Mouse (Mus musculus) heart, embryonic 15.5 days (tissue): ENCODE results near the gene Lrmda. TPM values are rescaled to one million over a fixed set of nuclear protein-coding genes. Genes with fewer than 3 reads are reported as not detected.

ENCODE experiments used
- ATAC-seq: fragments of 200-750 bp; cut with Nextera tagmentation; replicated peaks from 2 replicates; pipeline ENCODE4 v1.8.0; 2017; ENCODE audit warnings: low read depth, moderate TSS enrichment; ENCODE audit not compliant: insufficient number of reproducible peaks, insufficient read depth, low FRiP score
- H3K27ac ChIP-seq: fragments of 300-500 bp; sonication (generic); 2 replicates; pipeline ENCODE4 v1.5.1; 2015; ENCODE audit warnings: mild to moderate bottlenecking, inconsistent platforms
- H3K27me3 ChIP-seq: fragments of 300-500 bp; sonication (generic); 2 replicates; pipeline ENCODE4 v1.6.1; 2015; ENCODE audit warnings: inconsistent platforms
- H3K36me3 ChIP-seq: fragments of 300-500 bp; sonication (generic); 2 replicates; pipeline ENCODE4 v1.6.1; 2015; ENCODE audit warnings: mild to moderate bottlenecking, inconsistent platforms
- H3K4me1 ChIP-seq: fragments of 300-500 bp; sonication (generic); replicated peaks from 2 replicates; pipeline ENCODE4 v1.6.1; 2015; ENCODE audit warnings: inconsistent platforms
- H3K4me2 ChIP-seq: fragments of 300-500 bp; sonication (generic); 2 replicates; pipeline ENCODE4 v1.6.1; 2015; ENCODE audit warnings: inconsistent platforms, mild to moderate bottlenecking, moderate library complexity
- H3K4me3 ChIP-seq: fragments of 300-500 bp; sonication (generic); 2 replicates; pipeline ENCODE4 v1.5.1; 2015; ENCODE audit warnings: mild to moderate bottlenecking, inconsistent platforms
- H3K9ac ChIP-seq: fragments of 300-500 bp; sonication (generic); 2 replicates; pipeline ENCODE4 v1.6.1; 2015; ENCODE audit warnings: mild to moderate bottlenecking, inconsistent platforms
- H3K9me3 ChIP-seq: fragments of 300-500 bp; sonication (generic); replicated peaks from 2 replicates; pipeline ENCODE4 v1.6.1; 2016; ENCODE audit warnings: inconsistent platforms
- WGBS: fragments of 180-500 bp; shearing (Covaris S2); methylation state at CpG from one replicate; pipeline ENCODE4 v1.1.7; 2015; ENCODE audit warnings: mixed read lengths; 5-methylcytosine and 5-hydroxymethylcytosine counted together
- polyA plus RNA-seq: library from polyadenylated mRNA; unstranded; fragments of >200 nt; fragmentation: Nextera tagmentation; extraction: Ambion mirVana; gene quantifications from 2 replicates; pipeline ENCODE4 v1.2.1, GENCODE M21; 2015

Lrmda gene
- polyA plus RNA-seq, 1 experiment from 2014 or later = 0.83 TPM

DNA sequence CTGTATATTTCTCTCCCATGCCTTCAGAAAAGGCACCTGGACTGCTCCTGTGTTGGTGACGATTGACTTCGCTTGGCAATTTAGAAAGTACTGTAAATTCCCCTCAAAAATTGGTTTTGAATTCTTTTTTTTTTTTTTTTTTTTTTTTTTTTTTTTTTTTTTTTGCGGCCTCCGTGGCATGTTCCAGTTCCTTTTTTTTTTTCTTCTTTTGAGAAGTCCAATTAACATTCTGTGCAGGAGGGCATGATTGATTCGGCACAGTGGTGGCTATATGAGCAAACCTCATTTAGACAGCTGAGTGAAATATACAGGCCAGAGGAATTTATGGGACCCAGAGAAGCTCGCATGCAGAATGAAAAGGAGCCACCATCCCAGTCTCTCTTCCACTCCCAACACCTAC, 288.5 kb downstream of the Lrmda start:
- no peaks in the 10 kb centered on the region for H3K4me1 ChIP-seq
- no peak overlapping the region for H3K27ac ChIP-seq
- no peaks in the 10 kb centered on the region for H3K27me3 ChIP-seq
- H3K36me3 ChIP-seq = no peaks in the 10 kb centered on the region
- no peak overlapping the region for H3K4me2 ChIP-seq
- no peak for ATAC-seq
- H3K9me3 ChIP-seq = no peaks in the 10 kb centered on the region
- 65% methylated on average over 6 of the region's 6 CpGs for WGBS
- no peak overlapping the region for H3K9ac ChIP-seq
- no peak overlapping the region for H3K4me3 ChIP-seq

DNA sequence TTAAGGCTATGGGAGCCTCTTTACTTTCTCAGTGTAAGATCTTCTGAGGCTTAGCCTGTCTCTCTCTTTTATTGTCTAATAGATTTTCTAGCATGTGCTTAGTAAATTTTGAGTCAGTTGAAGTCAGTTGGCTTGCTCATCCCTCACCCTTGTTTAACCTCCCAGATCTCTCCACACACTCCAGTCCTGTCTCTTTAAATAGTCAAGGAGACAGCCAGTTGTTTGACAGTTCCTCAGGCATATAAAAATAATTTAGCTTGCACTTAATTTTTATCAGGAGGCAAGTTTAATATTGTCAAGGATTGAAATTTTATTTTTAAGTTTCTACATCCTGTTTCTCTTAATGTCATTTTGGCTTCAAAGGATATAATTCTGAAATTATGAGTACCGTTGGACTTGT, 303.5 kb downstream of the Lrmda start:
- no peak for ATAC-seq
- no peaks in the 10 kb centered on the region for H3K9me3 ChIP-seq
- WGBS = 67% methylated on average over 1 of the region's 1 CpGs

DNA sequence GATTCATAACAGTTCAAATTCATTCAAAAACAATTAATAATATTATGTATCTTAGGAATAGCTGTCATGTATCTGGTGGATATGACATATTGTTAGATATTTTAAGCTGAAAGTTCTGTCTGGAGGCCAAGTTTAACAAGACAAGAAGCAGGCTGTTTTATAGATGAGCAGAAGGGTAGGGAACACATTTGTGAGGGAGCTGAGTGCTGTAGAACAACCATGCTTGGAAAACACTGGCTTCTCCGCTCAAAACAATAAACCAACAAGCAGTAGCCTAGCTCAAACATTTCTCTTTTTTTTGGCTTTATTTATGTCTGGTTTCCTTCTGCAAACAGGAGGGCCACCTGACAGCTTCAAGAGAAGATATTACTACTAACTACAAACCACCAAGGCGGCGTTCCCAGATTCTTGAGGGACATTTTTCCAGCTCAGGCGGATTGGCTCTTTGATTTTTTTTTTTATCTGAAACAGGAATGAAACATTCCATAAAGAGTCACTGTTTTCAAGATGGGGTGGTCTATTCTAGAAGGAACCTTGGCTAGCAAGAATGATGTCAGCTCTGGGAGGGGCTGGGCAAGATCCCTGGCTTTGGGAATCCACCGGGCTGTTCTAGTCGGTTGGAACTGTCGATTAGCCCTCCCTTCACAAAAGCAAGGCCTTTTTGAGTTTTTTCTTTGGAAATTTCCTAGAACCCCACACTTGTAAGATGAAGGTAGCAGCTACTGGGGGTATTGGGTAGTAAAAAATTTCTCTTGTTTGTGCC, 304.2 kb downstream of the Lrmda start:
- no peak overlapping the region for H3K9ac ChIP-seq

More for the DNA sequence above, 303.5 kb downstream of the Lrmda start:
- no peak overlapping the region for H3K27ac ChIP-seq
- no peak overlapping the region for H3K4me2 ChIP-seq
- H3K9ac ChIP-seq = no peak overlapping the region
- H3K4me1 ChIP-seq = peaks cover 10% of the 10 kb centered on the region
- H3K4me3 ChIP-seq = no peak overlapping the region
- H3K27me3 ChIP-seq = peaks cover 3% of the 10 kb centered on the region; the same call in 1 of the 2 replicates
- H3K36me3 ChIP-seq = no peaks in the 10 kb centered on the region

DNA sequence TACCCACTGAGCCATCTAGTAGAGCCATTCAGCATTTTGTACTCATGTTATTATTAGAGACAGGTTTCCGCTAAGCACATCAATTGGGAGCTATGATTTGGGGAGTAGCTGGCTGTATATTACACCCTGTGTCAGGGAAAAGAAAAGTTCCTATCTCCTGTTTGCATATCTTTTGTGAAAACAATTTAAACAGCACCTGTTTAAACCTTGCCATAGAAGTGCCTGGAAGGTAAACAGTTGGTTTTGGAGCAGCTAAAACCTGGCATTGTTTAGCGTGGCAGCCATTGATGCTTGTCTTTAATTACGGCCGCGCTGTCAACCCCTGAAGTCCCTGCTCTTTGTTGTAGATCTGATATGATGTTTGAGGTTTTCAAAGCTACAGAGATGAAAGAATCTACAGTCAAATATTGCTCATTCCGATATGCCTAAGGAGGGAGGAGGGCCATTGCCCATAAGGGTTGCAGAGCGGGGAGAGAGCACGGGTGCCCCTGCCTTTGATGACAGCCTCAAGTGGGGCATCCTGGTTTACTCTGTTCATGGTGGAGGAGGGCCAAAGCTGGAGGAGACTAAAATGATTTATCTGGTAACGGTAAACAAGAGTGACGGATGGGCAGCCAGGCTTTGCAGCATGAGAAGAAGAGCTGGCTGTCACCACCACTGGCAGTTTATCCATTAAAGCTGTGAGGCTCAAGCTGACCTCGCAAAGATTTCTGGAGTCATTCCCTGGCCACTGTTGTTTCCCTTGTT, 306.9 kb downstream of the Lrmda start:
- Histone ChIP-seq H3K27ac (no peak overlapping the region), H3K27me3 (peaks cover 3% of the 10 kb centered on the region; the same call in 1 of the 2 replicates), H3K4me3 (no peak overlapping the region), H3K4me2 (peak overlapping the region; percentile 24), H3K9me3 (no peaks in the 10 kb centered on the region), H3K4me1 (peaks cover 10% of the 10 kb centered on the region), H3K9ac (no peak overlapping the region), H3K36me3 (no peaks in the 10 kb centered on the region)
- 0 out of 2 replicates have a peak, but pooled peaks have one; percentile 35 for ATAC-seq
- 42% methylated on average over 11 of the region's 11 CpGs for WGBS

More for the DNA sequence above, 304.2 kb downstream of the Lrmda start:
- no peak for ATAC-seq
- Histone ChIP-seq H3K27me3 (peaks cover 3% of the 10 kb centered on the region; the same call in 1 of the 2 replicates), H3K4me3 (no peak overlapping the region), H3K27ac (no peak overlapping the region), H3K4me1 (peaks cover 10% of the 10 kb centered on the region), H3K4me2 (no peak overlapping the region), H3K36me3 (no peaks in the 10 kb centered on the region), H3K9me3 (no peaks in the 10 kb centered on the region)
- WGBS = 49% methylated on average over 7 of the region's 7 CpGs

DNA sequence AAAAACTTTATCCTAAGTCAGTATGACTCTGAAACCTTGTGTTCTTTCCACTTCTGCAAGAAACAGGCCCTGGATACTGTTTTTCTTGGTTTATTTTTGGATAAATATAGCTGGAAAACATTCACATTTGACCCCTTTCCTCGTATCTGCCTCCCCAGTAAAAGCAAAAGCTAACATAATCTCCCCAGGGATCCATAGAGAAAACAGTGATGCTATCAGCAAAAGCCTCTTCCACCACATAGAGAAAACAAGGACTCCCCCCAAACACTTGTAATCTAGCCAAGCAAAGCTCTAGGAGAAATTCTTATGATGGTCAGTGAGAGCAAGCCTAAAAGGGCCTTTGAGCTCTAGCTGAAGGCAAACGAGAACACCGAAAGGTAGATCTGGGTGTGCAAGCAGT, 309.7 kb downstream of the Lrmda start:
- Histone ChIP-seq H3K9ac (no peak overlapping the region), H3K36me3 (no peaks in the 10 kb centered on the region), H3K9me3 (no peaks in the 10 kb centered on the region), H3K4me3 (no peak overlapping the region), H3K4me1 (peaks cover 10% of the 10 kb centered on the region), H3K27me3 (peaks cover 3% of the 10 kb centered on the region; the same call in 1 of the 2 replicates), H3K27ac (no peak overlapping the region), H3K4me2 (no peak overlapping the region)
- no peak for ATAC-seq
- WGBS = 72% methylated on average over 3 of the region's 3 CpGs

DNA sequence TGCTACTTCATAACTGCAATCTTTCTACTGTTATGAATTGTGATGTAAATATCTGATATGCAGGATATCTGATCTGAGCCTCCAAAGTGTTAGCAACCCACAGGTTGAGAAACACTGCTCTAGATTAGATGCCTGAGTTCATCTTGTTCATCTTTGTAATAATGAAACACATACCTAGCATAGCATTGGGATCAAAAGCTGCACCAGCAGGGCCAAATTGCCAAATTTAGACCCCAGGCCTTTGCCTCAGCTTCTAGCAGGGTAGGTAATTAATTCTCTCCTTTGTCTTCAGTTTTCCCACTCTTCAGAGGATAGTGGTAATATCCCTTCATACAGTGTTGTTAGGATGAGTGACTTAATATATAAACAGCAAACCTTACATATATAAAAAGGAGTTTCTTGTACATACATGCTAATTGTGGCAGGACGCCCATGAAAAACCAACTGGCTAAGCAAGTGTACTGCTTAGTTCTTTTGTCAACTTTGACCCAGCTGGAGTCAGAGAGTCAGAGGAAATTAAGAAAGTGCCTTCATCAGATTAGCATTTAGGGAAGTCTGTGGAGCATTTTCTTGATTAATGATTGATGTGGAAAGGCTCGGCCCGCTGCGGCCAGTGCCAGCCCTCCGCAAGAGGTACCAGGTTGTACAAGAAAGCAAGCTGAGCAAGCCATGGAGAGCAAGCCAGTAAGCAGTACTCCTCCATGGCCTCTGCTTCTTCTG, 315.7 kb downstream of the Lrmda start:
- Histone ChIP-seq H3K9ac (no peak overlapping the region), H3K27ac (no peak overlapping the region), H3K4me1 (no peaks in the 10 kb centered on the region), H3K4me3 (no peak overlapping the region), H3K36me3 (no peaks in the 10 kb centered on the region), H3K27me3 (no peaks in the 10 kb centered on the region), H3K4me2 (no peak overlapping the region), H3K9me3 (no peaks in the 10 kb centered on the region)
- 95% methylated on average over 5 of the region's 5 CpGs for WGBS
- no peak for ATAC-seq

DNA sequence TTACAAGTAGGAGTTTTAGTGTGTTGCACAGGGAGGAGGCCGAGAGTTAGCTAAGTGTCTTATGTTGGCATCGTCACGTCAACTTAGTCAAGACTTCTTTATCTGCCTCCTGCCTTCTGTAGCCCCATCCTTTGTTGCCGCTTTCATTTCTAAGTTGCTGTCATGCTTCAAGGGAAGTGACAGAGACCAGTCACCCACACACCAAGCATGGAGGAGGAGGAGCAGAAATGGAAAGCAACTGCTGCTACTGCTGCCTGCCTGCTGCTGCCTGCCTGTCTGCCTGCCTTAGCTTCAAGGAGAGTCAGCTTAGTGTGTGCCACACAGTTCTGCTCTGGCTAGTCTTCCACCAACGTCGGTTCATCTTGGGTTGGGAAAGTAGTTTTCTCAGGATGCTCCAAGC, 319.7 kb downstream of the Lrmda start:
- Histone ChIP-seq H3K4me3 (no peak overlapping the region), H3K4me2 (no peak overlapping the region), H3K36me3 (no peaks in the 10 kb centered on the region), H3K9ac (no peak overlapping the region), H3K27ac (no peak overlapping the region), H3K27me3 (no peaks in the 10 kb centered on the region), H3K9me3 (no peaks in the 10 kb centered on the region), H3K4me1 (no peaks in the 10 kb centered on the region)
- no peak for ATAC-seq
- 65% methylated on average over 6 of the region's 6 CpGs for WGBS

DNA sequence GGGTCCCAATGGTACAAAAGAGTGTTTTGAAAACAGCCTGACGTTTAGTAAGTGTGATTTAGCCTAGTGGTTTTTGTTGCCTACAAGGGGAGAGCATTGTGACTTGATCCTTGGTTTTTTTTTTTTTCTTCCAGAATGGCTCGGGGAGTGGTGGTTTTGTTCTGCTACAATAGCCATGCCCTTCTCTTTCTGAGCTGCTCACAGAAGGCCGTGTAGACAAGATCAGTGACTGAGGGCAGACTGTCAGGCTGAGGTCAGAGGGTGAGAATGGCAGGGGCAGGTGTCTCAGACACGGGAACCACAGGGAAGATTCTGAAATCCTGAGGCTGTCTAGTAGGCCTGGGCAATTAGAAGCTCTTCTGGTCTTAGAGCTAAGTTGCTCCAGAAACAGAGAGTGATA, 323.8 kb downstream of the Lrmda start:
- Histone ChIP-seq H3K4me1 (no peaks in the 10 kb centered on the region), H3K27ac (no peak overlapping the region), H3K4me3 (no peak overlapping the region), H3K9ac (no peak overlapping the region), H3K9me3 (no peaks in the 10 kb centered on the region), H3K4me2 (no peak overlapping the region), H3K36me3 (no peaks in the 10 kb centered on the region), H3K27me3 (no peaks in the 10 kb centered on the region)
- ATAC-seq = no peak
- WGBS = 65% methylated on average over 4 of the region's 4 CpGs

DNA sequence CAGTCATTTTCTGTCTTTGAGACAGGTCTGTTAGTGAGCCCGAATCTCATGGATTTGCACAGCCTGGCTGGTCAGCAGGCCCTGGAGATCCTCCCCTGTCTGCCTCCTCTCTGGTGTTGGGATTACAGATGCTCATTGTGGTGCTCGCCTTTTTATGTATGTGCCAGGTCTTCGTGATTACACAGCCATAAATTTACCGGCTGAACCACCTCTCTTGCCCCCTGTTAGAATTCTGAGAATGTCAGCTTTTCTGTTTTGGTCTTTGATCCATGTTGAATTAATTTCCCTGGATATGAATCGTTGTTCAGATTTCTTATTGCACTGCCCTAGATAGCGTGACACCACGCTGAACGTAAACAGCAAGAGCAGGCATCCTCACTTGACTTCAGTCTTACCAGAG, 325.7 kb downstream of the Lrmda start:
- H3K4me3 ChIP-seq = no peak overlapping the region
- H3K4me1 ChIP-seq = no peaks in the 10 kb centered on the region
- no peak overlapping the region for H3K9ac ChIP-seq
- 76% methylated on average over 8 of the region's 8 CpGs for whole genome bisulfite sequencing
- no peaks in the 10 kb centered on the region for H3K9me3 ChIP-seq
- no peak for ATAC-seq
- H3K4me2 ChIP-seq = no peak overlapping the region
- no peaks in the 10 kb centered on the region for H3K36me3 ChIP-seq
- H3K27me3 ChIP-seq = no peaks in the 10 kb centered on the region
- H3K27ac ChIP-seq = no peak overlapping the region

DNA sequence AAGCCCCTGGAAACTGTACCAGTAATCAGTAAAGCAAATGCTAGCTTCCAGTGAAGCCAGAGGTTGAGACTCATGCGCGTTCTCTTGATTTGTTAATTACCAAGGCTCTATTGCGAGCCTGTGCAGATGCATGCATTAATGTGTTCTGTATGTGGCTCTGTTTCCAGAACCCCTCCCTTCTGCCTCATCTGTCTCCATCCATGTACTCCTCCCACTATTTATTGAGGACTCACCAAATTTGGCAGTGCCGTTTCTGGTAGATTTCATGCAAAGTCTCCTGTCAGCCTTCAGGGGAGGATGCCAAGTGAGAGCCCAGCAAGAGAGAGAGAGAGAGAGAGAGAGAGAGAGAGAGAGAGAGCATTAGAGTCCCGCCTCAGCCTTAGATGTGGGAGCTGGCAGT, 334.1 kb downstream of the Lrmda start:
- no peak for ATAC-seq

DNA sequence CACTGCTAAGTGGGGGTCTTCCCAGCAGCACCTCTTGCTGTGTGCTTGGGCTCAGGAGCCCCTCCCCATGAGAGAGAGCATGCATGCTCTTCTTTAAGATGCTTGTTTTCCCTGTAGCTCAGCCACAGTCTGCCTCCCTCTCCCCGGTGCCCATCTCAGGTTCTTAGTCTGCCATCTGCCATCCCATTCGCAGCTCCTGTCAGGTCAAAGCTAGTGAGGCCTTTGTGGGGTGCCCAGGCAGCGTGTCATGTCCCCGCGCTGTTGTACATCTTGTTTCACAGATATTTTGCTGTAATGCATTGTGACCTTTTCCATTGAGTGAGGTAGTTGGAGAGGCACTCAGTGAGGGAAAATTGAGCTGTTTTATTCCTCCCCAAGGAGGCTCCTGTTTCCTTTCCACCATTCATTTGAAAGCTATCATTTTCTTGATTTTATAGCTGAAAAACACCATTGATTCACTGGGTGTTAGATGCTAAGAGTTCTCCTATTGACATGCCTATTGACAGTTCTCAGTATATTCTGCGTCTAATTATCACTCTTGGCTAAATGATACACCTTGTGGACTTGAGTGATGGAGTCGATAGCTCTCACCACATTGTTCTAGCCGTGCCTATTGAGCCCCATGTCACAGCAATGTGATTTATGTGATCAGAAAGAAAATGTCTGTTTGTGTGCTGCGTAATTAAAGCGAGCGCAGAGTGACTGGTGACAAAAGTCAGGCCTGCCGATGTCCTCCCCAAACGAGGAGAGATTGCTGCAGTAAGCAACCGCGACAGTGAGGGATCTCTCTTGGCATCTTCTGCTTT, 335.5 kb downstream of the Lrmda start:
- 66% methylated on average over 15 of the region's 15 CpGs for WGBS
- no peaks in the 10 kb centered on the region for H3K4me1 ChIP-seq
- H3K9me3 ChIP-seq = no peaks in the 10 kb centered on the region
- no peaks in the 10 kb centered on the region for H3K36me3 ChIP-seq
- ATAC-seq = no peak
- H3K9ac ChIP-seq = no peak overlapping the region
- no peaks in the 10 kb centered on the region for H3K27me3 ChIP-seq
- no peak overlapping the region for H3K27ac ChIP-seq
- no peak overlapping the region for H3K4me3 ChIP-seq
- no peak overlapping the region for H3K4me2 ChIP-seq

More for the DNA sequence above, 334.1 kb downstream of the Lrmda start:
- Histone ChIP-seq H3K4me3 (no peak overlapping the region), H3K9ac (no peak overlapping the region), H3K36me3 (no peaks in the 10 kb centered on the region), H3K9me3 (no peaks in the 10 kb centered on the region), H3K4me2 (no peak overlapping the region), H3K4me1 (no peaks in the 10 kb centered on the region), H3K27me3 (no peaks in the 10 kb centered on the region), H3K27ac (no peak overlapping the region)
- 80% methylated on average over 5 of the region's 5 CpGs for WGBS
